Mouse (Mus musculus) embryonic facial prominence, embryonic 14.5 days (tissue): ENCODE data around the gene Crtam. TPM values are rescaled to one million over a fixed set of nuclear protein-coding genes. Genes with fewer than 3 reads are reported as not detected.

Experiments used
- ATAC-seq: fragments of 200-750 bp; cut with Nextera tagmentation; 2 replicates; pipeline ENCODE4 v1.8.0; 2017; ENCODE audit warnings: low read depth, moderate number of reproducible peaks, moderate TSS enrichment
- DNase-seq: peaks from one replicate; pipeline ENCODE4 v3.0.0-alpha.2; 2015; ENCODE audit warnings: low spot score
- H3K27ac ChIP-seq: fragments of 300-500 bp; sonication (generic); replicated peaks from 2 replicates; pipeline ENCODE4 v1.5.1; 2014; ENCODE audit warnings: low read depth, mild to moderate bottlenecking, low read length, moderate library complexity
- H3K27me3 ChIP-seq: fragments of 300-500 bp; sonication (generic); replicated peaks from 2 replicates; pipeline ENCODE4 v1.6.1; 2014; ENCODE audit warnings: low read length; ENCODE audit not compliant: control insufficient read depth, insufficient read depth
- H3K36me3 ChIP-seq: fragments of 300-500 bp; sonication (generic); 2 replicates; pipeline ENCODE4 v1.6.1; 2014; ENCODE audit warnings: low read length, mixed read lengths; ENCODE audit not compliant: control insufficient read depth, insufficient read depth
- H3K4me1 ChIP-seq: fragments of 300-500 bp; sonication (generic); 2 replicates; pipeline ENCODE4 v1.6.1; 2014; ENCODE audit warnings: antibody characterized with exemption, low read length; ENCODE audit not compliant: control insufficient read depth, insufficient read depth
- H3K4me2 ChIP-seq: fragments of 300-500 bp; sonication (generic); 2 replicates; pipeline ENCODE4 v1.6.1; 2014; ENCODE audit warnings: low read depth, mild to moderate bottlenecking, low read length, moderate library complexity, mixed read lengths
- H3K4me3 ChIP-seq: fragments of 300-500 bp; sonication (generic); 2 replicates; pipeline ENCODE4 v1.5.1; 2014; ENCODE audit warnings: low read depth, mild to moderate bottlenecking, low read length
- H3K9ac ChIP-seq: fragments of 300-500 bp; sonication (generic); 2 replicates; pipeline ENCODE4 v1.6.1; 2014; ENCODE audit warnings: low read depth, mild to moderate bottlenecking, low read length, moderate library complexity, mixed read lengths
- H3K9me3 ChIP-seq: fragments of 300-500 bp; sonication (generic); 2 replicates; pipeline ENCODE4 v1.6.1; 2016; ENCODE audit warnings: low read length; ENCODE audit not compliant: control insufficient read depth
- WGBS: fragments of 180-500 bp; shearing (Covaris S2); extraction: QIAGEN DNeasy Blood & Tissue Kit; methylation state at CpG from one replicate; pipeline ENCODE4 v1.1.7; 2014; 5-methylcytosine and 5-hydroxymethylcytosine counted together
- polyA plus RNA-seq: library from polyadenylated mRNA; unstranded; fragments of >200 nt; fragmentation: Nextera tagmentation; extraction: Ambion mirVana; gene quantifications from 2 replicates; pipeline ENCODE4 v1.2.1, GENCODE M21; 2014

The Crtam gene
- polyA plus RNA-seq, 1 experiment from 2014 or later: not detected

GRCm38 (mm10) chr9:41047654-41048053, 43.2 kb upstream of the Crtam start:
- H3K27me3 ChIP-seq: no peaks in the 10 kb centered on the region
- no peaks in the 10 kb centered on the region for H3K36me3 ChIP-seq
- DNase-seq (no peak), ATAC-seq (no peak)
- no peak overlapping the region for H3K4me3 ChIP-seq
- no peaks in the 10 kb centered on the region for H3K9me3 ChIP-seq
- no peak overlapping the region for H3K4me2 ChIP-seq
- WGBS: 85% methylated on average over 2 of the region's 2 CpGs
- no peaks in the 10 kb centered on the region for H3K4me1 ChIP-seq
- no peak overlapping the region for H3K27ac ChIP-seq
- H3K9ac ChIP-seq: no peak overlapping the region

- H3K4me1 ChIP-seq: no peaks in the 10 kb centered on the region
- H3K27ac ChIP-seq: no peak overlapping the region
- peak; percentile 72 for DNase-seq
- no peak overlapping the region for H3K4me2 ChIP-seq
- no peaks in the 10 kb centered on the region for H3K27me3 ChIP-seq
- H3K36me3 ChIP-seq: no peaks in the 10 kb centered on the region
- WGBS: 7% methylated on average over 3 of the region's 3 CpGs
- H3K9me3 ChIP-seq: no peaks in the 10 kb centered on the region
- no peak overlapping the region for H3K4me3 ChIP-seq
- ATAC-seq: no peak
- no peak overlapping the region for H3K9ac ChIP-seq
Observed at GRCm38 (mm10) chr9:41044626-41045025, 40.2 kb upstream of the Crtam start.

- DNase-seq (no peak), ATAC-seq (no peak)
- no peak overlapping the region for H3K27ac ChIP-seq
- H3K4me3 ChIP-seq: no peak overlapping the region
- H3K36me3 ChIP-seq: no peaks in the 10 kb centered on the region
- H3K27me3 ChIP-seq: no peaks in the 10 kb centered on the region
- H3K9me3 ChIP-seq: no peaks in the 10 kb centered on the region
- no peaks in the 10 kb centered on the region for H3K4me1 ChIP-seq
- no peak overlapping the region for H3K9ac ChIP-seq
- no peak overlapping the region for H3K4me2 ChIP-seq
- 77% methylated on average over 5 of the region's 5 CpGs for WGBS
Observed at GRCm38 (mm10) chr9:41043641-41044040, 39.2 kb upstream of the Crtam start.

GRCm38 (mm10) chr9:41041404-41041803, 37.0 kb upstream of the Crtam start:
- Histone ChIP-seq H3K4me1 (no peaks in the 10 kb centered on the region), H3K9me3 (no peaks in the 10 kb centered on the region), H3K27ac (no peak overlapping the region), H3K27me3 (no peaks in the 10 kb centered on the region), H3K4me3 (no peak overlapping the region), H3K36me3 (peaks cover 6% of the 10 kb centered on the region; the same call in 1 of the 2 replicates), H3K4me2 (no peak overlapping the region), H3K9ac (no peak overlapping the region)
- ATAC-seq: no peak
- no peak for DNase-seq
- WGBS: 73% methylated on average over 3 of the region's 3 CpGs

GRCm38 (mm10) chr9:41038150-41038664, 33.8 kb upstream of the Crtam start:
- Histone ChIP-seq H3K4me3 (no peak overlapping the region), H3K27me3 (no peaks in the 10 kb centered on the region), H3K9ac (no peak overlapping the region), H3K4me2 (no peak overlapping the region), H3K27ac (peak overlapping the region; percentile 50), H3K9me3 (no peaks in the 10 kb centered on the region), H3K4me1 (no peaks in the 10 kb centered on the region), H3K36me3 (peaks cover 6% of the 10 kb centered on the region; the same call in 1 of the 2 replicates)
- peak; percentile 44 for DNase-seq
- peak; percentile 37; the same call in 1 of the 2 replicates for ATAC-seq
- WGBS: 45% methylated on average over 9 of the region's 9 CpGs

GRCm38 (mm10) chr9:41031590-41032489, 27.4 kb upstream of the Crtam start:
- H3K4me1 ChIP-seq: peaks cover 10% of the 10 kb centered on the region
- H3K9me3 ChIP-seq: no peaks in the 10 kb centered on the region
- no peak overlapping the region for H3K4me3 ChIP-seq
- peak overlapping the region; percentile 67; the same call in 1 of the 2 replicates for H3K27ac ChIP-seq
- H3K36me3 ChIP-seq: 0 out of 2 replicates have a peak, but pooled peaks cover under 1% of the 10 kb centered on the region
- DNase-seq (no peak), ATAC-seq (peak; percentile 26; the same call in 1 of the 2 replicates)
- H3K9ac ChIP-seq: no peak overlapping the region
- no peaks in the 10 kb centered on the region for H3K27me3 ChIP-seq
- whole genome bisulfite sequencing: 22% methylated on average over 18 of the region's 18 CpGs
- peak overlapping the region; percentile 27 for H3K4me2 ChIP-seq

GRCm38 (mm10) chr9:41029827-41030226, 25.4 kb upstream of the Crtam start:
- no peak overlapping the region for H3K27ac ChIP-seq
- no peak overlapping the region for H3K4me3 ChIP-seq
- no peaks in the 10 kb centered on the region for H3K27me3 ChIP-seq
- WGBS: 69% methylated on average over 6 of the region's 6 CpGs
- ATAC-seq: no peak
- no peak for DNase-seq
- H3K9ac ChIP-seq: no peak overlapping the region
- no peaks in the 10 kb centered on the region for H3K36me3 ChIP-seq
- H3K9me3 ChIP-seq: no peaks in the 10 kb centered on the region
- H3K4me2 ChIP-seq: no peak overlapping the region
- H3K4me1 ChIP-seq: peaks cover 10% of the 10 kb centered on the region

GRCm38 (mm10) chr9:41028470-41028869, 24.0 kb upstream of the Crtam start:
- Histone ChIP-seq H3K4me1 (peaks cover 10% of the 10 kb centered on the region), H3K4me2 (no peak overlapping the region), H3K27me3 (no peaks in the 10 kb centered on the region), H3K9me3 (no peaks in the 10 kb centered on the region), H3K9ac (no peak overlapping the region), H3K36me3 (no peaks in the 10 kb centered on the region), H3K27ac (no peak overlapping the region), H3K4me3 (no peak overlapping the region)
- ATAC-seq (no peak), DNase-seq (peak; percentile 31)
- 48% methylated on average over 5 of the region's 5 CpGs for WGBS
